Mouse (Mus musculus) spleen, embryonic (tissue): ENCODE results near the gene Islr.

Source experiments
- CTCF ChIA-PET: fragments of 350-600 bp; sonication (Branson Sonifier 250); formaldehyde crosslinking; loops from one replicate; lab custom pipeline; 2022; lab: Charles Lee

The Islr gene

GRCm38 (mm10) chr9:58225915-58226913, 22.1 kb upstream of the Islr start:
- CTCF ChIA-PET: interaction anchor here (0.6 to 1.3 kb wide), 3 partner anchors 22 to 55 kb away, joined by 3 to 6 read pairs (median 3); no protein-coding TSS in a partner anchor

GRCm38 (mm10) chr9:58224356-58224755, 20.2 kb upstream of the Islr start:
- CTCF ChIA-PET: interaction anchor here (1.0 to 1.5 kb wide), 3 partner anchors 54 to 57 kb away, joined by 3 to 4 read pairs (median 3); no protein-coding TSS in a partner anchor

DNA sequence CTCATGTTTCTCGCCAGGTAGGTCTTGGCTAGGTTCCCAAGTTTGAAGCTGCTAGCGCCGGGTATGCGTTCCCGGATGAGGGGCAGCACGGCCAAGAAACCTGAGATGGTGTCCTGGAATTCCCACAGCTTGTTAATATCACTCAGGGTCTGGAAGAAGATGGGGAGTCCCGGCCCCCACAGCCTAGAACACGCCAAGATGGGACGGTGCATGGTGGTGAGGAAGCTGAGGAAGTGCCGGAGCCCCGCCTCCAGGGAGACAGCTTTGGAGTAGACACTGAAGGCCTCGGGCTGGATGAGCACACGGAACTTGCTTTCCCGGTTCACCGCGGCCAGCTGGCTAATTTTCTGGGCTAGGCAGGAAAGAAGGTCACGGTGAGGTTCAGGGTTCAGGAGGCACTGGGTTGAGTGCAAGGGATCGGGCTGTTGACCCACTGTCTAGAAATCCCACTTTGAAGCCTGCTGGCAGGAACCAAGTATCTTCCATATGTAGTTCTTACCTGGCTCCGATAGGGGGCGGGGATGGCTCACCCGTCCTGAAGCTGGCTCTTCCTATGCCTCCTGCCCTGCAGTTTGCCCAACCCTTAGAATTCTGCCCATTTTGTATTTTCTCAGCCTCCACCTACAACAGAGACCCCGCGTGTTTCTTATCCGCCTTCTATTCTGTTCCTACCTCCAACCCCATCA, 16.3 kb upstream of the Islr start:
- CTCF ChIA-PET: interaction anchor here (0.7 to 1.4 kb wide), 4 partner anchors 10 to 310 kb away, joined by 3 to 15 read pairs (median 4); partner anchors contain the start of genes Islr and Islr2

GRCm38 (mm10) chr9:58218539-58218938, 14.4 kb upstream of the Islr start:
- CTCF ChIA-PET: interaction anchor here (0.5 kb wide), 1 partner anchor 29 kb away, joined by 5 read pairs; no protein-coding TSS in a partner anchor

GRCm38 (mm10) chr9:58216402-58216801, 12.3 kb upstream of the Islr start:
- CTCF ChIA-PET: no interaction called here

GRCm38 (mm10) chr9:58214519-58215180, 10.5 kb upstream of the Islr start:
- CTCF ChIA-PET: interaction anchor here (0.6 to 1.1 kb wide), 2 partner anchors 19 to 95 kb away, joined by 3 read pairs; no protein-coding TSS in a partner anchor

- CTCF ChIA-PET: interaction anchor here (0.6 to 0.7 kb wide), 2 partner anchors 9 to 96 kb away, joined by 3 to 5 read pairs; partner anchors contain the start of genes Islr and Islr2
Observed at GRCm38 (mm10) chr9:58213865-58214264, 9.8 kb upstream of the Islr start.

- CTCF ChIA-PET: interaction anchor here (0.7 kb wide), 1 partner anchor 9 kb away, joined by 5 read pairs; the partner anchor contains the start of genes Islr and Islr2
Observed at GRCm38 (mm10) chr9:58213377-58213776, 9.3 kb upstream of the Islr start.

GRCm38 (mm10) chr9:58210304-58210627, 6.2 kb upstream of the Islr start:
- CTCF ChIA-PET: no interaction called here

DNA sequence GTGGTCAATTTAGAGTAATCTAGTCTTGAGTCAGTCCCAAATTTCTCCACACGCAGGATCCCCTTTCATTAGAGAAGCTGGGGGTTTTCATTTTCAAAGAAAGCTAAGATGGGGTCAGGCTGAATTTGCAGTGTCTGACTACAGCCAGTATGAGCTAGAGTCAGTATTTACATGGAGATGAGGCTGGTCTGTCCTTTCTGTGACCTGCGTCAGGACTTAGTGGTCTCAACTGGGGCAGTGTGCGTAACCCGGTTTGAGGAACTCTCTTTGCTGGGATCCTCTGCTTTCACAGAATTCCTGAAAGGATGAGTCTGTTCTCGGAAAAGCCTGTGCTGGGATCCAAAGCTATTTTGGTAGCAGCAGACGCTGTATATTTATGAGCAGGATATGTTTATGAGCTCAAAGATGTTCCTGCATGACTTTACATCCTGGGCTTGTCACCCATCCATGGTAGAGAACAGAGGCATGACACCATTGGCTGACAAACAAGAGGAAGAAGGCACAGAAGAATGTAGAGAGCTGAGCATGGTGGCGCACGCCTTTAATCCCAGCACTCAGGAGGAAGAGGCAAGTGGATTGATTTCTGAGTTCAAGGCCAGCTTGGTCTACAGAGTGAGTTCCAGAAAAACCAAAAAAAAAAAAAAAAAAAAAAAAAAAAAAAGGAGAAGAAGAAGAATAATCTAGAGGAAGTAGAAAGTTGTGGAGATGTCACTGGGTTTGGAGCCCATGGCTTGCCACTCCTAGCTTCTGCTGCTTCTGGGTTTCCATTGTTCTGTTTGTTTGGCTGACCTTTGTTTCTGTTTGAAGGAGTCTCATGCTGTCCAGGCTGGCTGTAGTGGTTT, 5.6 kb upstream of the Islr start:
- CTCF ChIA-PET: interaction anchor here (0.6 kb wide), 1 partner anchor 110 kb away, joined by 3 read pairs; no protein-coding TSS in a partner anchor

- CTCF ChIA-PET: no interaction called here
Observed at GRCm38 (mm10) chr9:58206013-58206412, 1.9 kb upstream of the Islr start.

DNA sequence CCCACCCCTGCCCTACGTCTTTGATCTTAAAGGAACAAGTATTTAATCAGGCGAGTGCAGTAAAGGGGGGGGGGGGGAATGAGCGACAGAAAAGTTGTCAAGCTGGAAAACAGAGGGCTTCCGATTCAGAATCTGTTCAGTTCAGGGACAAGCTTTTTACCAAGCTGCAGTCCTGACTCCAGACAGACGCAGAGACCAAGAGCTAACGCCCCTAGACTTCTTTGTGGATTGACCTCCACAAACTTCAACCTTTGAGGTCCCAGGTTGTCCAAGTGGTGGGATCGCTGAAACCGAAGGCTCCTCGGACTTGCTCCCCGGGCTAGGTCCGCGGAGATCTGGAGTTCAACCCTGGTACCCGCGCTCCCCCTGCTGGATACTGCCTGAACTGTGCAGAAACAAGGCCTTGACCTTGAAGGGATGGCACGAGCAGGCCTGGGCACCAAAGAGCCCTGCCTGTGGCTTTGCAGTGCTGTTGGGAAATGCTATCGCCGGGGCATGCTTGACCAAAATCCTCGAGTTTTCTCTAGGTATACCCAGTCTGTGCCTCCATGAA, 418 bp upstream of the Islr start:
- CTCF ChIA-PET: interaction anchor here (0.6 to 1.4 kb wide), 9 partner anchors 9 to 1279 kb away, joined by 3 to 16 read pairs (median 5); no protein-coding TSS in a partner anchor

DNA sequence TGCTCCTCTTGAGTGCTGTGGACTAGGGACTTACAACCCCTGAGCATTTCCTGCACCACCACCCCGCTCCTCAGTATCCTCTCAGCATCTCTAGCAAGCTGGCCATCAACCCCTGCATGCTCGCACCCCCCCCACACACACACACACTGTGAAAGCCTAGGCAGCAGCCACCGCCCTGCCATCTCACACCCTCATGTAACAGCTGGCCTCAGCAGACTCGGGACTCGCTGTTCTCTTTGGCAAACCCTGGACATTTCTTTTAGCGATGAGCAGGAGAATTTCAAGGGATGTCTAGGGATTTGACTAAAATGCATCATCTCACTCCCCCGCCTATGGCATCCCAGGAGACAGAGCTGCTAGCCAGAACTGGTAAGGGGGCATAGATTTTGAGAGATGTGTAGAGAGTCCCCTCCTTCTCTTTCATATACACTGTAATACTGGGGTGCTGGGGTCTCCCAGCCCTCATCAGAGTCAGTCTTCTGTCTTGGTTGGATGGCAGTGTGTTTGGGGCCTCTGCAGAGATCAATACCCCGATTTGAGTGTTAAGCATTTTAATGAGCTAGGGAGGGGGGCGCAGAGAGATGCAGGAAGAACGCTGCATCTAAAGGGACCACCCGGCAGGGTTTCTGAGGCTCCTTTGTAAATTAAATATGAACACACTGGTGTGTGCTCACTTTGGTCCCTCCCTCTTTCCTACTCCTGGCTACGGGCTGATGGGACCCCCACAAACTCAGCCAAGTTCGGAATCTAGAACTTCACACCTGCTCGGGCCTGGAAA, 1.2 kb downstream of the Islr start:
- CTCF ChIA-PET: interaction anchor here (1.0 kb wide), 1 partner anchor 17 kb away, joined by 3 read pairs; no protein-coding TSS in a partner anchor

- CTCF ChIA-PET: no interaction called here
Observed at GRCm38 (mm10) chr9:58201861-58202549, 2.1 kb downstream of the Islr start.

GRCm38 (mm10) chr9:58201091-58201842, 2.8 kb downstream of the Islr start:
- CTCF ChIA-PET: no interaction called here

DNA sequence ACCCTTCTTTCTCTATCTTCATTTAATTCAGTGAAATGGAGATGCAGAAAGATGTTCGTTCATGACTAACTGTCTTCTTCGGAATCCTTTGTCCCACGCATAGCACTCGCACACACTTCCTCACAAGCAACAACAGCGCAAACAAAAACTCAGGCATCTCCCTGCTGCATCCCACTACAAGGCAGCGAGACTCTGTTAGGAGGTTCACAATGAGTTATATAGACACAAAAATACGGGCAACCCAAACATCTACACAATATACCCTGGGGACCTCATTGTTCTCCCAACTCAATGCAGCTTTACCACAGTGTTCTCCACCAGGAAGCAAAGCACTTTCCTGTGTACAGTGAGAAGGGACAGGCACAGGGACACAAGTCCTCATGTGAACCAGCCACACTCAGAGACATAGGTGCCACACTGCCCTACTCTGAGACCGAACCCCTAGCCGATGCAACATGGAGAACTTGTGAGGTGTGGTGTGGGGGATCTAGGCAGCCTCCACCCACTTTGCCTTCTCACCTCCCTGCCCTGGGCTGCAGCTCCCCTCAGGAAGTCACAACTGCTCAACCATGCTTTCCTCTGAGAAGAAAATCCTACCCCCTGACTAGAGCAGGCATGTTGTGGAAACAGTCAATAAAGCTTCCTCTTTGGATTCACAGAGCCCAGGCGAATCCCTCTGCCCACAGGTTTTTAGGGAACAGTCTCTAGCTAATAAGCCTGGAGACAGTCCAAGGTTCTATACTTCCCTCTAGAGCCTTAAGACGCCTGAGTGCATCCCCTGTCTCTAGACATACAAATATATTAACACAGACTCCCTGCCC, 3.6 kb downstream of the Islr start:
- CTCF ChIA-PET: no interaction called here
